Mouse (Mus musculus) lung, adult 2 months (tissue): ENCODE results near the gene Sema3f.

Experiments used
- CTCF ChIP-seq: fragments of 200-500 bp; IDR thresholded peaks from 2 replicates; pipeline ENCODE4 v1.5.1; 2011; ENCODE audit warnings: mild to moderate bottlenecking, low read length, control low read depth; ENCODE audit not compliant: insufficient read depth
- POLR2A ChIP-seq: fragments of 200-500 bp; IDR thresholded peaks from 2 replicates; pipeline ENCODE4 v1.6.1; 2011; ENCODE audit warnings: low read depth, mild to moderate bottlenecking, control low read depth, low read length, borderline replicate concordance; ENCODE audit errors: extremely low read depth

- TF ChIP-seq POLR2A (0 out of 2 replicates have a peak, but pooled peaks have one; percentile 36), CTCF (no peak)
These were observed 7.6 kb downstream of the Sema3f start for GRCm38 (mm10) chr9:107702606-107703185.
